Mouse (Mus musculus) olfactory bulb, adult 2 months (tissue): Measurements from ENCODE around the gene Gclc.

Source experiments
- CTCF ChIP-seq: fragments of 200-500 bp; IDR thresholded peaks from 2 replicates; pipeline ENCODE4 v1.5.1; 2012; ENCODE audit warnings: low read depth, mild to moderate bottlenecking, low read length, moderate library complexity; ENCODE audit not compliant: insufficient read depth
- POLR2A ChIP-seq: fragments of 200-500 bp; IDR thresholded peaks from 2 replicates; pipeline ENCODE4 v1.6.1; 2012; ENCODE audit warnings: mild to moderate bottlenecking, low read depth, low read length, moderate library complexity; ENCODE audit not compliant: insufficient read depth

GRCm38 (mm10) chr9:77771330-77771729 is 17.0 kb downstream of the Gclc start:
- TF ChIP-seq POLR2A (no peak), CTCF (no peak)
